ENCODE assay signal across 9 mouse cellular contexts in genomic region chr5:105500132-105501121, GRCm38 (mm10). TPM values are rescaled to one million over a fixed set of nuclear protein-coding genes. Genes with fewer than 3 reads are reported as not detected.
DNase-seq lines count a peak whose midpoint lies in the region; ATAC-seq lines count a peak whose summit lies in the region.
"Had no signal": no experiment of that assay in that cellular context is flagged by ENCODE, and none has a peak within 500 bp of the region (broad histone marks: within the 10 kb centered on the region; RNA-seq: fewer than 3 reads in every experiment).

No protein-coding gene starts in this region.

- H3K4me2 ChIP-seq in embryonic facial prominence, embryonic 15.5 days (replicated peaks): no peak overlapping the region
- no peak overlapping the region for H3K4me2 ChIP-seq in heart, embryonic 11.5 days

- 39% methylated on average over 12 of the region's 12 CpGs for WGBS in embryonic facial prominence, embryonic 15.5 days
- WGBS in macrophage (ENCODE audit: missing documents): 50% methylated on average over 12 of the region's 12 CpGs
- 53% methylated on average over 12 of the region's 12 CpGs for WGBS in heart, embryonic 11.5 days (ENCODE audit: insufficient replicate concordance)

- no peaks in the 10 kb centered on the region for H3K9me3 ChIP-seq in embryonic facial prominence, embryonic 15.5 days (replicated peaks)
- no peaks in the 10 kb centered on the region for H3K9me3 ChIP-seq in heart, embryonic 11.5 days (replicated peaks; ENCODE audit: control insufficient read depth, low read length)

- no peaks in the 10 kb centered on the region for H3K36me3 ChIP-seq in embryonic facial prominence, embryonic 15.5 days
- H3K36me3 ChIP-seq in macrophage (ENCODE audit: inconsistent target): no peaks in the 10 kb centered on the region
- H3K36me3 ChIP-seq in heart, embryonic 11.5 days (ENCODE audit: control insufficient read depth, insufficient read depth, low read length): no peaks in the 10 kb centered on the region

- H3K4me3 ChIP-seq in embryonic facial prominence, embryonic 15.5 days (replicated peaks): no peak overlapping the region
- H3K4me3 ChIP-seq in macrophage (ENCODE audit: inconsistent target): no peak overlapping the region
- H3K4me3 ChIP-seq in heart, embryonic 11.5 days (ENCODE audit: low read depth, low read length): no peak overlapping the region
- H3K4me3 ChIP-seq: erythroblast, embryonic 14.5 days had no signal

- no peaks in the 10 kb centered on the region for H3K27me3 ChIP-seq in embryonic facial prominence, embryonic 15.5 days
- no peaks in the 10 kb centered on the region for H3K27me3 ChIP-seq in heart, embryonic 11.5 days (ENCODE audit: control insufficient read depth, insufficient read depth, low read length)

- H3K4me1 ChIP-seq in embryonic facial prominence, embryonic 15.5 days: peaks cover 11% of the 10 kb centered on the region; the same call in 1 of the 2 replicates
- H3K4me1 ChIP-seq in heart, embryonic 11.5 days (ENCODE audit: control insufficient read depth, insufficient read depth, low read length): peaks cover 7% of the 10 kb centered on the region; the same call in 1 of the 2 replicates

- ATAC-seq in embryonic facial prominence, embryonic 15.5 days (ENCODE audit: insufficient number of reproducible peaks, low FRiP score, low TSS enrichment, low read depth): peak; percentile 41; the same call in 1 of the 2 replicates
- no peak for ATAC-seq in heart, embryonic 11.5 days (replicated peaks; ENCODE audit: insufficient number of reproducible peaks, low FRiP score, low TSS enrichment)

- no peaks in the 10 kb centered on the region for H3K79me2 ChIP-seq in macrophage (ENCODE audit: inconsistent target)

- H3K27ac ChIP-seq in embryonic facial prominence, embryonic 15.5 days (replicated peaks): peak overlapping the region; percentile 22; the same call in 1 of the 2 replicates
- H3K27ac ChIP-seq in macrophage: peak overlapping the region; percentile 5; the same call in 1 of the 2 replicates
- no peak overlapping the region for H3K27ac ChIP-seq in heart, embryonic 11.5 days (ENCODE audit: low read depth, low read length)

- H3K9ac ChIP-seq in embryonic facial prominence, embryonic 15.5 days: no peak overlapping the region
- H3K9ac ChIP-seq in heart, embryonic 11.5 days (ENCODE audit: low read depth, low read length): no peak overlapping the region

- DNase-seq in 3134 (ENCODE audit: extremely low read depth, insufficient read length, low spot score): peak; percentile 48
- DNase-seq in B cell, adult 2 months: peak; percentile 72 to 74
- DNase-seq in thymus, postnatal 0 days (ENCODE audit: low spot score): peak; percentile 59
- DNase-seq in cerebellum, postnatal 14 days: no peak
- DNase-seq in urinary bladder, postnatal 10 days (ENCODE audit: low spot score): no peak

RNA-seq across cellular contexts. Expression of gene Lrrc8c, which starts 18.8 kb away (rescaled TPM):
- 15.5 and 16.1 TPM in 2 replicates for polyA plus RNA-seq in embryonic facial prominence, embryonic 15.5 days (2015; fragmentation: Nextera tagmentation; extraction: Ambion mirVana)
- total RNA-seq in macrophage (2018; cell fraction: chromatin; rRNA removed): 10 to 100 TPM in 20 of 26 experiments, 1 to 10 TPM in 6; 4.9 to 95.4 (median 17.8) TPM
- 10 to 100 TPM in 21 of 26 experiments, 1 to 10 TPM in 5; 8.1 to 51.3 (median 19.6) TPM for total RNA-seq in macrophage (2018; cell fraction: cytosol; rRNA removed)
- total RNA-seq in macrophage (2018; cell fraction: nucleus; rRNA removed): 10 to 100 TPM in 25 of 26 experiments, 1 to 10 TPM in 1; 9.1 to 91.4 (median 28.1) TPM
- 6.3 to 7.5 TPM (median 6.9 TPM) in 3 replicates for polyA plus RNA-seq in macrophage (2018)
- 24.5 and 26.2 TPM in 2 replicates for polyA plus RNA-seq in thymus, postnatal 0 days (2015; fragmentation: Nextera tagmentation; extraction: Ambion mirVana)
- polyA plus RNA-seq in heart, embryonic 11.5 days (2014; fragmentation: Nextera tagmentation; extraction: Ambion mirVana): 32.5 and 33.5 TPM in 2 replicates

Comparison
In these comparisons a context has a peak if more than half of its experiments do, and no peak if none do; other contexts are left out.
1. DNase-seq: peak in 3134 (single experiment), B cell, adult 2 months (2 of 2) and thymus, postnatal 0 days (single experiment); none in cerebellum, postnatal 14 days (0 of 2) and urinary bladder, postnatal 10 days (single experiment).